21 mouse cellular contexts compared by ENCODE assay signal in genomic region chr17:43376527-43376926, GRCm38 (mm10). TPM values are rescaled to one million over a fixed set of nuclear protein-coding genes. Genes with fewer than 3 reads are reported as not detected.
A peak's percentile ranks its signal among the peaks of the same experiment; 100 is the strongest.
DNase-seq lines count a peak whose midpoint lies in the region; ATAC-seq lines count a peak whose summit lies in the region.
"Had no signal": no experiment of that assay in that cellular context is flagged by ENCODE, and none has a peak within 500 bp of the region (broad histone marks: within the 10 kb centered on the region; RNA-seq: fewer than 3 reads in every experiment).

No protein-coding gene starts in this region.

- H3K27ac ChIP-seq in heart, embryonic 15.5 days = peak overlapping the region; percentile 46
- H3K27ac ChIP-seq in heart, embryonic 11.5 days (ENCODE audit: low read depth, low read length) = no peak overlapping the region
- peak overlapping the region; percentile 93 for H3K27ac ChIP-seq in lung, embryonic 16.5 days (ENCODE audit: low read length)
- H3K27ac ChIP-seq in kidney, embryonic 15.5 days = peak overlapping the region; percentile 64; the same call in 1 of the 2 replicates
- H3K27ac ChIP-seq: layer of hippocampus, adult 2 months; limb, embryonic 12.5 days; stomach, postnatal 0 days had no signal

- no peak; the same call in 1 of the 2 replicates for ATAC-seq in heart, embryonic 15.5 days (replicated peaks; ENCODE audit: insufficient number of reproducible peaks, insufficient read depth, low FRiP score, low read depth)
- ATAC-seq in heart, embryonic 11.5 days (replicated peaks; ENCODE audit: insufficient number of reproducible peaks, low FRiP score, low TSS enrichment) = no peak
- ATAC-seq in lung, embryonic 16.5 days (ENCODE audit: low read depth) = 0 out of 2 replicates have a peak, but pooled peaks have one; percentile 43
- ATAC-seq in kidney, embryonic 15.5 days (replicated peaks; ENCODE audit: low FRiP score) = no peak
- peak; percentile 34; the same call in 1 of the 2 replicates for ATAC-seq in megakaryocyte-erythroid progenitor cell, adult 5-6 weeks (replicated peaks; ENCODE audit: low FRiP score, low TSS enrichment, poor library complexity, severe bottlenecking)
- ATAC-seq: CD4-positive, CD25-positive, alpha-beta regulatory T cell, adult 4 months; forebrain, embryonic 14.5 days had no signal

- H3K4me2 ChIP-seq in heart, embryonic 15.5 days = no peak overlapping the region
- H3K4me2 ChIP-seq in heart, embryonic 11.5 days = no peak overlapping the region
- H3K4me2 ChIP-seq in lung, embryonic 16.5 days (ENCODE audit: low read depth, low read length) = no peak overlapping the region
- no peak overlapping the region for H3K4me2 ChIP-seq in kidney, embryonic 15.5 days
- H3K4me2 ChIP-seq: limb, embryonic 12.5 days had no signal

- H3K9me3 ChIP-seq in heart, embryonic 15.5 days (replicated peaks) = no peaks in the 10 kb centered on the region
- H3K9me3 ChIP-seq in heart, embryonic 11.5 days (replicated peaks; ENCODE audit: control insufficient read depth, low read length) = no peaks in the 10 kb centered on the region
- H3K9me3 ChIP-seq in lung, embryonic 16.5 days (ENCODE audit: control insufficient read depth, low read length) = no peaks in the 10 kb centered on the region
- peaks cover 5% of the 10 kb centered on the region for H3K9me3 ChIP-seq in kidney, embryonic 15.5 days (replicated peaks)
- H3K9me3 ChIP-seq: limb, embryonic 12.5 days had no signal

- no peak overlapping the region for H3K4me3 ChIP-seq in heart, embryonic 15.5 days
- no peak overlapping the region for H3K4me3 ChIP-seq in heart, embryonic 11.5 days (ENCODE audit: low read depth, low read length)
- no peak overlapping the region for H3K4me3 ChIP-seq in lung, embryonic 16.5 days (ENCODE audit: low read length)
- H3K4me3 ChIP-seq in kidney, embryonic 15.5 days (replicated peaks) = no peak overlapping the region
- H3K4me3 ChIP-seq: layer of hippocampus, adult 2 months; left cerebral cortex, adult 2 months; limb, embryonic 12.5 days had no signal

- H3K4me1 ChIP-seq in heart, embryonic 15.5 days (replicated peaks) = peaks cover 10% of the 10 kb centered on the region
- H3K4me1 ChIP-seq in heart, embryonic 11.5 days (ENCODE audit: control insufficient read depth, insufficient read depth, low read length) = no peaks in the 10 kb centered on the region
- H3K4me1 ChIP-seq in lung, embryonic 16.5 days (replicated peaks; ENCODE audit: control insufficient read depth, insufficient read depth, low read length) = peaks cover 44% of the 10 kb centered on the region
- peaks cover 21% of the 10 kb centered on the region for H3K4me1 ChIP-seq in kidney, embryonic 15.5 days
- H3K4me1 ChIP-seq: limb, embryonic 12.5 days had no signal

- WGBS in heart, embryonic 15.5 days = 31% methylated on average over 5 of the region's 5 CpGs
- 44% methylated on average over 5 of the region's 5 CpGs for WGBS in heart, embryonic 11.5 days (ENCODE audit: insufficient replicate concordance)
- WGBS in lung, embryonic 16.5 days = 33% methylated on average over 5 of the region's 5 CpGs
- 49% methylated on average over 5 of the region's 5 CpGs for WGBS in kidney, embryonic 15.5 days

- no peak for DNase-seq in lung, postnatal 10 days
- no peak for DNase-seq in frontal cortex, postnatal 14 days (ENCODE audit: low spot score in 2 of 2)
- DNase-seq: adrenal gland, adult 8-10 months; cerebellum, adult 9-10 months; embryo, embryonic 11 days; lung, postnatal 14 days; midbrain, embryonic 14.5 days; thymus, postnatal 25 days had no signal

- H3K36me3 ChIP-seq in heart, embryonic 15.5 days = no peaks in the 10 kb centered on the region
- no peaks in the 10 kb centered on the region for H3K36me3 ChIP-seq in heart, embryonic 11.5 days (ENCODE audit: control insufficient read depth, insufficient read depth, low read length)
- H3K36me3 ChIP-seq in lung, embryonic 16.5 days (ENCODE audit: control insufficient read depth, insufficient read depth, low read length) = no peaks in the 10 kb centered on the region; the same call in 1 of the 2 replicates
- no peaks in the 10 kb centered on the region for H3K36me3 ChIP-seq in kidney, embryonic 15.5 days
- H3K36me3 ChIP-seq: limb, embryonic 12.5 days had no signal

- no peaks in the 10 kb centered on the region for H3K27me3 ChIP-seq in heart, embryonic 15.5 days
- no peaks in the 10 kb centered on the region for H3K27me3 ChIP-seq in heart, embryonic 11.5 days (ENCODE audit: control insufficient read depth, insufficient read depth, low read length)
- no peaks in the 10 kb centered on the region for H3K27me3 ChIP-seq in lung, embryonic 16.5 days (ENCODE audit: control insufficient read depth, insufficient read depth, low read depth, low read length)
- H3K27me3 ChIP-seq in kidney, embryonic 15.5 days = no peaks in the 10 kb centered on the region
- H3K27me3 ChIP-seq: limb, embryonic 12.5 days had no signal

- H3K9ac ChIP-seq in heart, embryonic 15.5 days = no peak overlapping the region
- H3K9ac ChIP-seq in heart, embryonic 11.5 days (ENCODE audit: low read depth, low read length) = no peak overlapping the region
- no peak overlapping the region for H3K9ac ChIP-seq in lung, embryonic 16.5 days (ENCODE audit: low read length)
- no peak overlapping the region for H3K9ac ChIP-seq in kidney, embryonic 15.5 days
- H3K9ac ChIP-seq: limb, embryonic 12.5 days had no signal

RNA-seq across cellular contexts. Expression of gene Adgrf5, which starts 16.3 kb away (rescaled TPM):
- polyA plus RNA-seq in heart, embryonic 15.5 days (2015; fragmentation: Nextera tagmentation; extraction: Ambion mirVana) = 20.5 and 21.3 TPM in 2 replicates
- 13.9 and 20.8 TPM in 2 replicates for polyA plus RNA-seq in heart, embryonic 11.5 days (2014; fragmentation: Nextera tagmentation; extraction: Ambion mirVana)
- polyA plus RNA-seq in lung, embryonic 16.5 days (2015; fragmentation: Nextera tagmentation; extraction: Ambion mirVana) = 34.5 and 34.9 TPM in 2 replicates
- 21.6 and 21.8 TPM in 2 replicates for polyA plus RNA-seq in kidney, embryonic 15.5 days (2015; fragmentation: Nextera tagmentation; extraction: Ambion mirVana)
- not detected in 2 replicates for total RNA-seq in megakaryocyte-erythroid progenitor cell, adult 5-6 weeks (2014; fragmentation: Nextera tagmentation)
- total RNA-seq in megakaryocyte-erythroid progenitor cell, adult 5-6 weeks (2017) = 0.08 TPM in 1 of 2 replicates, not detected in the other
- total RNA-seq: hematopoietic stem cell, adult 5-6 weeks; MEL had no signal
- polyA plus RNA-seq: CD4-positive, CD25-positive, alpha-beta regulatory T cell, adult 4 months had no signal

Comparison
In these comparisons a context has a peak if more than half of its experiments do, and no peak if none do; other contexts are left out.
1. ATAC-seq: peak in lung, embryonic 16.5 days (single experiment) and megakaryocyte-erythroid progenitor cell, adult 5-6 weeks (single experiment); none in heart, embryonic 15.5 days (single experiment), heart, embryonic 11.5 days (single experiment) and kidney, embryonic 15.5 days (single experiment).